Mouse (Mus musculus) bone marrow, adult 2 months (tissue): ENCODE results near the gene Polr3e. TPM values are rescaled to one million over a fixed set of nuclear protein-coding genes. Genes with fewer than 3 reads are reported as not detected.
"Not testable (repeated sequence)": the region's sequence is repeated elsewhere in the genome, so short reads cannot be mapped to it uniquely, and the experiment has no call there.

Experiments
- H3K27ac ChIP-seq: fragments of 200-500 bp; 2 replicates; pipeline ENCODE4 v1.5.1; 2012; ENCODE audit warnings: low read depth, mild to moderate bottlenecking, control low read depth, inconsistent platforms, low read length; ENCODE audit not compliant: control insufficient read depth, poor library complexity, insufficient read depth
- H3K4me1 ChIP-seq: fragments of 200-500 bp; 2 replicates; pipeline ENCODE4 v1.6.1; 2011; ENCODE audit warnings: low read length; ENCODE audit not compliant: control insufficient read depth, insufficient read depth
- H3K4me3 ChIP-seq: fragments of 200-500 bp; replicated peaks from 2 replicates; pipeline ENCODE3; 2011; ENCODE audit warnings: mild to moderate bottlenecking, low read depth, low read length, control low read depth; ENCODE audit not compliant: control insufficient read depth
- CTCF ChIP-seq: fragments of 200-500 bp; IDR thresholded peaks from 2 replicates; pipeline ENCODE4 v1.5.1; 2011; ENCODE audit warnings: low read length, control low read depth; ENCODE audit not compliant: control insufficient read depth, insufficient read depth
- POLR2A ChIP-seq: fragments of 200-500 bp; IDR thresholded peaks from 2 replicates; pipeline ENCODE4 v1.6.1; 2011; ENCODE audit warnings: low read depth, mild to moderate bottlenecking, control low read depth, low read length, borderline replicate concordance; ENCODE audit not compliant: control insufficient read depth
- WGBS: fragments of 180-500 bp; shearing (Covaris S2); methylation state at CpG from one replicate; pipeline ENCODE4 v1.1.7; 2018; 5-methylcytosine and 5-hydroxymethylcytosine counted together
- polyA plus RNA-seq: library from polyadenylated mRNA; stranded (reverse); fragments of >200 nt; gene quantifications from 2 replicates; pipeline ENCODE4 v1.2.4, GENCODE M21; 2011; ENCODE audit warnings: low replicate concordance; ENCODE audit not compliant: missing spikeins, insufficient read depth, insufficient read length

Gene Polr3e
- polyA plus RNA-seq, 1 experiment, result 14.2 TPM

DNA sequence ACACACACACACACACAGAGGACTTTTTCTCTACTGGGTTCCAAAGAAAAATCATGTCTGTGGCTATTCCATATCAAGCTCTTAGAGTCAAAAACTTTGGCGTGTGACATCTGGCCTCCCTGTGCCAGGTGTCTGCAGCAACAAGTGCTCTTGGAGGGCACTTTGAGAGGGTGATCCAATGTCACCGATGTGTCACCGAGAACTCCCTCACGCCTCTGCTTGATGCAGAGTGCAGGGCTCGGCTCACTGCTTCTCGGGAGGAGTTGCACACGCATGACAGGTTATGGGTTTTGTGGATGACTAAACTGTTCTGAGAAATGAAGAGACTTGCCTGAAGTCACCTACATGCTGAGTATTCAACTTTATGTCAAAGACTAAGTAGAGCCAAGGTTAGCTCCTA is 20.5 kb upstream of the Polr3e start:
- H3K4me3 ChIP-seq, result no peak overlapping the region
- TF ChIP-seq CTCF, result no peak
- TF ChIP-seq POLR2A, result no peak
- peaks cover 2% of the 10 kb centered on the region; the same call in 1 of the 2 replicates for H3K4me1 ChIP-seq
- 91% methylated on average over 7 of the region's 7 CpGs for WGBS
- H3K27ac ChIP-seq, result no peak overlapping the region

DNA sequence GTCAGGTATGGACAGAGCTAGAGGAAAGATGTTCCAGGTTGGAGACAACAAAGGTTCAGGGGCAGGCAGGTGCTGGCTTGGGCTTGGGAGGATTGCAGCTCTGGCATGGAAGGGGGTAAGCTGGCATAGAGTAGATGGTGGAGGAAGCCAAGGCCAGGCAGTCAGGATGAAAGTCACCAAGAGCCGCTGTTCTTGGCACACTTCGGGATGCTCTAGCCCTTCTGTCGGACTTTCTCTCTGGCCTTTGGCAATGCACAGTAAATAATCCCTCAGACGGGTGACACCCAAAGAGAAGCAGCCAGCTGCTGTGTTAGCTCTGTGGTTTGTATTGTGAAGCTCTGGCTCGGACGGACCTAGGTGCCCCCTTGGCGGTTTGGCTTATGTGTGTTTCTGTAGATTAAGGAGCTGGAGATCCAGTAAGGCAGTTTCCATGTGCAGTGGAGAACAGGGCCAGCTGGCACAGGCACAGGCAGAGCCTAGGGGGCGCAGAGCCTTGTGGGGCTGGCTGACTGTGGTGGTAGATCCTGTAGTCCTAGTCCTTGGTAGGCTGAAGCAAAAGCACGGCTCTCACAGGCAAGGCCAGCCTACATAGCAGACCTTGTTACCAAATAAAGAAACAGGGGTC is 19.7 kb upstream of the Polr3e start:
- Histone ChIP-seq H3K4me1 (peaks cover 2% of the 10 kb centered on the region; the same call in 1 of the 2 replicates), H3K27ac (no peak overlapping the region), H3K4me3 (no peak overlapping the region)
- no peak for TF ChIP-seq CTCF
- no peak for TF ChIP-seq POLR2A
- 87% methylated on average over 9 of the region's 9 CpGs for WGBS

DNA sequence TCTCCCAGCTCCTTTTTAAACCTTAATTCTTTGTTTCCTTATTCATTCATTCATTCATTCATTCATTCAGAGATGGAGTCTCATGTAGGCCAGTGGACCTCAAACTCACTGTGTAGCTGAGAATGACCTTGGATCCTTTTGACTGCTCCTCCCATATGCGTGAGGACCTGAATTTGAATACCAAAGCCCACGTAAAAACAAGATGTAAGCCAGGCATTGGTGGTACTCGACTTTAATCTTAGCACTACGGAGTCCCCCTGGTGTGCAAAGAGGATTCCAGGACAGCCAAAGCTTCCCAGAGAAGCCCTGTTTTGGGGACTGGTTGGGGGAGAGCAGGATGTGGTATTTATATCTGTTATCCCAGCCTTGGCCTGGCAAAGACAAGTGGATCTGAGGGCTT is 17.4 kb upstream of the Polr3e start:
- TF ChIP-seq CTCF (no peak), POLR2A (no peak)
- no peak overlapping the region for H3K27ac ChIP-seq
- WGBS, result 84% methylated on average over 4 of the region's 4 CpGs
- peaks cover 2% of the 10 kb centered on the region; the same call in 1 of the 2 replicates for H3K4me1 ChIP-seq
- H3K4me3 ChIP-seq, result no peak overlapping the region

DNA sequence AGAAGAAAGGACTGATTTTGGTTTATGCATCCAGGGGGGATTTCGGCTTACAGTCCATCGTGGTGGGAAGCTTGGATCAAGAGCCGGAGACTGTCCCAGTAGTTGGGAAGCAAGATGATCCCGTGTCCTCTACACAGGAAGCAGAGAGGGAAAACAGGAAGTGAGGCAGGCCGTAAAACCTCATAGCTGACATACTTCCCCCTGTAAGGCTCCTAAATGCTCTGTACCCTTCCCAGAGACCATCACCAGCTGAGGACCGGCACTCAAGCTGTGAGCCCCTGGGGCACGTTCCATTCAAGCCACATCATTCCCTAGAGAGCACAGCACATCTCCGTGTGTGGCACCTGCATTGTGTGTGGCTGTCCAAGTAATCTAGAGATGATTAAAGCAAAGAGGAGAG is 15.8 kb upstream of the Polr3e start:
- no peak overlapping the region for H3K4me3 ChIP-seq
- WGBS, result 50% methylated on average over 8 of the region's 8 CpGs

DNA sequence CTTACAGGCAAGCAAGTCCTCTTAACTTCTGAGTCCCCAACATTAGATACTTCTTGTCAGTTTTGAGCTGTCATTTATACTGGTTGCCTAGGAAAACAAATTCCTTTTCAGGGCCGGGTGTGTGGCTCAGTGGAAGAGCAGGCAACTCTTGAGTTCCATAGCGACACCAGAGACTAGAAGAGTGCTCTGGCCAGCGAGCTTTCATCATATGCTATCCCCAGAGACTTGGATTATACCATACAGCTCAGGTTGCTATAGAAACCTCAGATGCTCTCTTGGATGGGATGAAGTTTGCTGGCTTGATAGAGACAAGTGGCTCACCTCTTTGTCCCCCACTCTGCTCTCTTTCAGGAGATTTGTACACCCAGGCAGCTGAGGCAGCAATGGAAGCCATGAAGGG is 14.6 kb upstream of the Polr3e start:
- Histone ChIP-seq H3K4me3 (no peak overlapping the region), H3K27ac (no peak overlapping the region), H3K4me1 (peaks cover 2% of the 10 kb centered on the region; the same call in 1 of the 2 replicates)
- 84% methylated on average over 3 of the region's 3 CpGs for WGBS
- TF ChIP-seq CTCF (no peak), POLR2A (no peak)

More for the DNA sequence above, 15.8 kb upstream of the Polr3e start:
- TF ChIP-seq POLR2A, result no peak
- Histone ChIP-seq H3K4me1 (peaks cover 2% of the 10 kb centered on the region; the same call in 1 of the 2 replicates), H3K27ac (no peak overlapping the region)

DNA sequence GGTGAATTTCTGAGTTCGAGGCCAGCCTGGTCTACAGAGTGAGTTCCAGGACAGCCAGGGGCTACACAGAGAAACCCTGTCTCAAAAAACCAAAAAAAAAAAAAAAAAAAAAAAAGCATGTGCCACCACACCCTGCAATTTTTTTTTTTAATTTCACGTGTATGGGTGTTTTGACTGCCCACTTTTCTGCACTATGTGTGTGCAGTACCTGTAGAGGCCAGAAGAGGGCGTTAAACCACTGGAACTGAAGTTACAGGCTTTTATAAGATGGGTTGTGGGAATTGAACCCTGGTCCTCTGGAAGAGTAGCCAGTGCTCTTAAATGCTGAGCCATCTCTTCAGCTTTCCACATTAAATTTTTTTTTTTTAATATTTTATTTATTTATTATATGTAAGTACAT is 7.4 kb upstream of the Polr3e start:
- H3K27ac ChIP-seq, result not testable (repeated sequence)
- WGBS, result 68% methylated on average over 3 of the region's 3 CpGs

DNA sequence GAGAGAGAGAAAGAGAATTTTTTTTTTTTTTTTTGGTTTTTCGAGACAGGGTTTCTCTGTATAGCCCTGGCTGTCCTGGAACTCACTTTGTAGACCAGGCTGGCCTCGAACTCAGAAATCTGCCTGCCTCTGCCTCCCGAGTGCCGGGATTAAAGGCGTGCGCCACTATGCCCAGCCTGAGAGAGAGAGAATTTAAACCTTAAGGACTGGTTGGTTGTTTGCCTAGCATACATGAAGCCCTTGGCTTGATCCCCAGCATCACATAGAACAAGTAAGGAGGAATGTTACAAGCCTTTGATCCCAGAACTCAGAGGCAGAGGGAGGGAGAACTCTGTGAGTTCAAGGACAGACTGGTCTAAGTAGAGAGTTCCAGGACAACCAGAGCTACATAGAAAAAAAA is 6.3 kb upstream of the Polr3e start:
- WGBS, result 80% methylated on average over 6 of the region's 6 CpGs
- not testable (repeated sequence) for H3K4me1 ChIP-seq, H3K4me3 ChIP-seq, H3K27ac ChIP-seq

More for the DNA sequence above, 7.4 kb upstream of the Polr3e start:
- H3K4me1 ChIP-seq, H3K4me3 ChIP-seq: not testable (repeated sequence)

DNA sequence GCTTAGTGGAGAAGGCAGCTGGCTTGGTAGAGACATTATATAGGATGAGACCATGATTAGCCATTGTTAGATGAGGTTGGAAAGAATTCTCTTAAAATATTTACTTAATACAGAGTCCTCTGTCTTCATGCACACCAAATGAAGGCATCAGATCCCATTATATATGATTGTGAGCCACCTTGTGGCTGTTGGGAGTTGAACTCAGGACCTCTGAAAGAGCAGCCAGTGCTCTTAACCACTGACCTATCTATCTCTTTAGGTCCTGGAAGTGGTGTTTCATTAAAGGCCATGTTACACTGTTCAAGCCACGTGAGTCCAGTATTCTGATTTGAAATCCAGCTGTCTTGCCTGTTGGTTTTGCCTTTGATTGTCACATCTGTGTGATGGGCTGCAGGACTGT is 4.2 kb upstream of the Polr3e start:
- WGBS, result 14% methylated on average over 1 of the region's 1 CpGs
- Histone ChIP-seq H3K4me1 (no peaks in the 10 kb centered on the region), H3K4me3 (no peak overlapping the region), H3K27ac (no peak overlapping the region)
- TF ChIP-seq POLR2A (no peak), CTCF (no peak)

DNA sequence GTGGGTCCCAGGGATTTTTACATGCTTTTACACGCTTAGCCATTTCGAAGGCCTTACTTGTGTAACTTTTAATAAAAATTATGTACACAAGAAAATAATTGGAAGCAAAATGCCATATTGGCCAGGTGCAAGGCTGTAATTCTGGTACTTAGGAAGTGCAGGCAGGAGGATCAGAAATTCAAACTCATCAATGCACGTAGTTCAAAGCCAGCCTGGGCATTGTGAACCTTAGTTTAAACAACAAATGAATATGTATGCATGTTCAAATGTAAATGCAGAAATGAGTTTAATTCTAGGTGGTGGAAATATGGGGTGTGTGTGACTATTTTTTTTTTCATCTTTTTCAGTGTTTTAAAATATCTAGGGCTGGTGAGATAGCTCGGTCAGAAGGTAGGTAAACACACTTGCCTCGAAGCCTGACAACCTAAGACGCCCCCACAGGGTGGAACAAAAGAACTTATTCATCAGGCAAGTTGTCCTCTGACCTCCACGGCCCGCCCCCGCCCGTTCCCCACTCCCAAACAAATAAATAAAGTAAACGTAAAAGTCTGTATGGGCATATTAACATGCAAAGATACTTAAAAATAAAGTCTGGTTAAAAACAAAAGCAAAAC is 1.2 kb upstream of the Polr3e start:
- no peak overlapping the region for H3K27ac ChIP-seq
- H3K4me3 ChIP-seq, result no peak overlapping the region
- 61% methylated on average over 11 of the region's 11 CpGs for WGBS
- no peaks in the 10 kb centered on the region for H3K4me1 ChIP-seq
- no peak for TF ChIP-seq CTCF
- no peak for TF ChIP-seq POLR2A
